Mouse (Mus musculus) liver, embryonic 13.5 days (tissue): Measurements from ENCODE around the gene Cnnm2. TPM values are rescaled to one million over a fixed set of nuclear protein-coding genes. Genes with fewer than 3 reads are reported as not detected.
"Not testable (repeated sequence)": the region's sequence is repeated elsewhere in the genome, so short reads cannot be mapped to it uniquely, and the experiment has no call there.

Source experiments
- ATAC-seq: fragments of 200-750 bp; cut with Nextera tagmentation; 2 replicates; pipeline ENCODE4 v1.8.0; 2017; ENCODE audit warnings: low read depth, mild to moderate bottlenecking, moderate number of reproducible peaks, moderate library complexity
- DNase-seq: peaks from one replicate; pipeline ENCODE4 v3.0.0; 2022
- H3K27ac ChIP-seq: fragments of 300-500 bp; sonication (generic); 2 replicates; pipeline ENCODE4 v1.5.1; 2015; ENCODE audit warnings: moderate library complexity, mild to moderate bottlenecking, inconsistent platforms
- H3K27me3 ChIP-seq: fragments of 300-500 bp; sonication (generic); 2 replicates; pipeline ENCODE4 v1.6.1; 2015; ENCODE audit warnings: mild to moderate bottlenecking, inconsistent platforms
- H3K36me3 ChIP-seq: fragments of 300-500 bp; sonication (generic); 2 replicates; pipeline ENCODE4 v1.6.1; 2015; ENCODE audit warnings: mild to moderate bottlenecking, inconsistent platforms
- H3K4me1 ChIP-seq: fragments of 300-500 bp; sonication (generic); replicated peaks from 2 replicates; pipeline ENCODE4 v1.6.1; 2015; ENCODE audit warnings: inconsistent platforms
- H3K4me2 ChIP-seq: fragments of 300-500 bp; sonication (generic); 2 replicates; pipeline ENCODE4 v1.6.1; 2015; ENCODE audit warnings: inconsistent platforms, mild to moderate bottlenecking, moderate library complexity
- H3K4me3 ChIP-seq: fragments of 300-500 bp; sonication (generic); replicated peaks from 2 replicates; pipeline ENCODE4 v1.5.1; 2015; ENCODE audit warnings: mild to moderate bottlenecking, inconsistent platforms
- H3K9ac ChIP-seq: fragments of 300-500 bp; sonication (generic); 2 replicates; pipeline ENCODE4 v1.6.1; 2015; ENCODE audit warnings: mild to moderate bottlenecking, inconsistent platforms
- H3K9me3 ChIP-seq: fragments of 300-500 bp; sonication (generic); replicated peaks from 2 replicates; pipeline ENCODE4 v1.6.1; 2016; ENCODE audit warnings: inconsistent platforms
- WGBS: fragments of 180-500 bp; shearing (Covaris S2); methylation state at CpG from one replicate; pipeline ENCODE4 v1.1.7; 2015; ENCODE audit not compliant: insufficient replicate concordance; 5-methylcytosine and 5-hydroxymethylcytosine counted together
- polyA plus RNA-seq: library from polyadenylated mRNA; unstranded; fragments of >200 nt; fragmentation: Nextera tagmentation; extraction: Ambion mirVana; gene quantifications from 2 replicates; pipeline ENCODE4 v1.2.1, GENCODE M21; 2015

Gene Cnnm2
- polyA plus RNA-seq, 1 experiment from 2014 or later, result 1.2 TPM

DNA sequence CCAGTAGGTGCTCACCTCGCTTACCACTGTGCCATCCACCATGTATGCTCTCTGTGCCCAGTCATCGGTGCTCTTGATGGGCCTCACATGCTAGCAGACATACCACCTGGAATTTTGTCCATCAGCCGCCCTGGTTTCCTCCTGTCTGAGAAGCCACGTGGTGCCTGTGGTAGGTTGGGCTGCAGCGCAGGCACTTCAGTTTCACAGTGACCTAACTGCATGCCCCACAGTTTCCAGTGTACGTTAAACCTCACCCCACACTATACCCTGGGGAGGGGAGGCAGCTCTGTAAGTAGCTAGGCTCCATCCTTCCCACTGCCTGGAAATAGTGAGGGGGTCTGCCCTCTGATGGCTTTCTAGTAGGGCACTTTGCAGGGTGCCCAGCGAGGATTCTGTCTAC is 27.8 kb upstream of the Cnnm2 start:
- Histone ChIP-seq H3K4me2 (no peak overlapping the region), H3K4me3 (no peak overlapping the region), H3K9me3 (no peaks in the 10 kb centered on the region), H3K36me3 (peaks cover 2% of the 10 kb centered on the region; the same call in 1 of the 2 replicates), H3K9ac (no peak overlapping the region), H3K27ac (no peak overlapping the region), H3K4me1 (peaks cover 11% of the 10 kb centered on the region; the same call in 1 of the 2 replicates), H3K27me3 (no peaks in the 10 kb centered on the region)
- DNase-seq (no peak), ATAC-seq (no peak)
- 80% methylated on average over 7 of the region's 7 CpGs for WGBS

DNA sequence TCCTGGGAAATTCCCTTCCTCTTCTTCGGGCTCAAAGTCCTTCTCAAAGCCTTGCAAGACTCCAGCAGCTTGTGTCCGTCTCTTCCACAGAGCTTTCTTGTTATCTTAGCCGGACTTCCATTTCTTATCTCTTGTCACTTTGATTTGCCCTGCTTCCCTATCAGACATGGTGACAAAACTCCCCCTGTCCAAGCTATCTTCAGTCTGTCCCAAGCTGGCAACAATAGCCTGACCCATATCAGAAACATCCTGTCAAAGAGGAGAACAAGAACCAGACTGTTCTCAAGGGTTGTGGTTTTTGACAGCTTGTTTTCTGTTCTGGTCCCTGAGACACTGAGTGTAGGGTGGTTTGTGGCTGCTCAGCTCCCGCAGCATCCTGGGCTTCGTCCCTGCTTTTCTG is 26.2 kb upstream of the Cnnm2 start:
- no peak overlapping the region for H3K9ac ChIP-seq
- no peak overlapping the region for H3K4me3 ChIP-seq
- 21% methylated on average over 5 of the region's 5 CpGs for WGBS
- 0 out of 2 replicates have a peak, but pooled peaks cover 7% of the 10 kb centered on the region for H3K4me1 ChIP-seq
- no peaks in the 10 kb centered on the region for H3K9me3 ChIP-seq
- H3K36me3 ChIP-seq, result peaks cover 7% of the 10 kb centered on the region; the same call in 1 of the 2 replicates
- H3K27me3 ChIP-seq, result no peaks in the 10 kb centered on the region
- no peak for DNase-seq
- ATAC-seq, result no peak
- no peak overlapping the region for H3K27ac ChIP-seq
- H3K4me2 ChIP-seq, result no peak overlapping the region

DNA sequence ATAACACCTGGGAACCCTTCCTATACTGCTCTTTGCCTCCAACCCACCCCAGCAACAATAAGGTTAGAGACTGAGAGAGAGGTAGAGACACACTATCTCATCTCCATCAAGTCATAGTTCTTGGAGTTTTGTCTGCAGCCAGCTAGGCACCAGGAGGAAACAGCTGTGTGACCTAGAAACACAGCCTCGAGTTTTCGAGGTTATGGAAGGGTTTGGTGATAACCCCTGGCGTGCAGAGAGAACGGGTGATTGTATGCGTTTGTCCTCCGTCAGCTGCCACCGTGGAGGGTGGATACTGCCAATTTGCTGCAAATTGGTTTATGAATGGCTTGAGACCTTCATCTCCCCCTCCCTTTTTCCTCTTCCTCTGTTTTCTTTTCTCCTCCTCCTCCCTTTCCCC is 24.3 kb upstream of the Cnnm2 start:
- H3K4me2 ChIP-seq, result no peak overlapping the region
- H3K9me3 ChIP-seq, result no peaks in the 10 kb centered on the region
- ATAC-seq, result no peak
- DNase-seq, result no peak
- H3K27ac ChIP-seq, result no peak overlapping the region
- H3K27me3 ChIP-seq, result no peaks in the 10 kb centered on the region
- H3K9ac ChIP-seq, result no peak overlapping the region
- WGBS, result 50% methylated on average over 7 of the region's 7 CpGs
- H3K4me3 ChIP-seq, result no peak overlapping the region
- 0 out of 2 replicates have a peak, but pooled peaks cover 7% of the 10 kb centered on the region for H3K4me1 ChIP-seq
- peaks cover 7% of the 10 kb centered on the region; the same call in 1 of the 2 replicates for H3K36me3 ChIP-seq

DNA sequence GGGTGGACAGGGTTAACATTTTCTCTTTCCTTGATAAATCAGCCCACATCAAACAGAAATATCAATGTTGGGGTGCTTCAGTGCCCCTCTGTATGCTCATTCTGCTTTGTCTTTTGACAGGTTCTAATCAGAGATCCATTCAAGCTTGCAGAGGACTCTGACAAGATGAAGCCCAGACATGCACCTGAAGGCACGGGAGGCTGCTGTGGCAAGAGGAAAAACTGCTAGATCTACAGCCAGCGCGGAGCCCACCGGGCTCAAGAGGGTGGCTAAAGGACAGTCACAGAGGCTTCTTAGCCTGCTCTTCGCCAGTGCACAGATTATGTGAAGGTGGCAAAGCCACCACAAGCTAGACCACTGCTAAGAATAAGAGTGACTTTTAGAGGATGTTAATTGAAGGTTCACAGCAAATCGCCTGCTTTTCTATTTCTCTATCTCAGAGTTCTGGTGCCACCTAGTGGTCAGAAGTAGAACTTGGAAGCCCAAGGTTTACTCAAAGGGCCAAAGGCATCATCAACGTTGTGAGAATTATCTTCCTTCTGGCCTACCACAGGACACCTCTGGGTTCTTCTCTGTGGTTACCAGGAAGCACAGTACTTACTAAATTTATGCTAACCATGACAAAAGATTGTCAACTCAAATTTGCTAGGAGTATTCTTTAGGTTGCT is 20.9 kb upstream of the Cnnm2 start:
- Histone ChIP-seq H3K9me3 (no peaks in the 10 kb centered on the region), H3K27me3 (no peaks in the 10 kb centered on the region), H3K9ac (no peak overlapping the region), H3K4me1 (0 out of 2 replicates have a peak, but pooled peaks cover under 1% of the 10 kb centered on the region), H3K4me3 (no peak overlapping the region), H3K4me2 (no peak overlapping the region), H3K27ac (no peak overlapping the region), H3K36me3 (peaks cover 7% of the 10 kb centered on the region; the same call in 1 of the 2 replicates)
- DNase-seq, result peak; percentile 47
- peak; percentile 26; the same call in 1 of the 2 replicates for ATAC-seq
- 48% methylated on average over 7 of the region's 7 CpGs for WGBS

DNA sequence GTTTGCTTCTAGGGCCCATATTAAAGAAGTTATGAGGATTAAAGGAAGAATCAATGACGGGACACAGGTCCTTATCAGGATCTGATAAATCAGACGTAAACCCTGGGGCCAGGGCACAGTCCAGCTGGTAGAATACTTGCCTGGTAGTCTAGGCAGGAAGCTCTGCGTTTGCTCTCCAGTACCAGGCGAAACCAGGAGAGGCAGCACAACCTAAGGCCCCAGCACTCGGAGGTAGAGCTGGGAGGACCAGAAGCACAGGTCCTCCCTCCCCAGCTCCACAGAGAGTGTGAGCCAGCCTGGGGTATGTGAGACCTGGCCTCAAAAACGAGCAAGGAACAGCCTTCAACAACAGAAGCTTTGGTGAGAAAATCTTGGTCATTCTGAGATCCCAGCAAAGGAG is 19.8 kb upstream of the Cnnm2 start:
- H3K27me3 ChIP-seq, result no peaks in the 10 kb centered on the region
- no peak overlapping the region for H3K4me3 ChIP-seq
- peaks cover 7% of the 10 kb centered on the region; the same call in 1 of the 2 replicates for H3K36me3 ChIP-seq
- no peak overlapping the region for H3K4me2 ChIP-seq
- WGBS, result 37% methylated on average over 6 of the region's 6 CpGs
- no peak overlapping the region for H3K27ac ChIP-seq
- no peaks in the 10 kb centered on the region for H3K9me3 ChIP-seq
- DNase-seq (no peak), ATAC-seq (no peak)
- no peak overlapping the region for H3K9ac ChIP-seq
- H3K4me1 ChIP-seq, result no peaks in the 10 kb centered on the region

DNA sequence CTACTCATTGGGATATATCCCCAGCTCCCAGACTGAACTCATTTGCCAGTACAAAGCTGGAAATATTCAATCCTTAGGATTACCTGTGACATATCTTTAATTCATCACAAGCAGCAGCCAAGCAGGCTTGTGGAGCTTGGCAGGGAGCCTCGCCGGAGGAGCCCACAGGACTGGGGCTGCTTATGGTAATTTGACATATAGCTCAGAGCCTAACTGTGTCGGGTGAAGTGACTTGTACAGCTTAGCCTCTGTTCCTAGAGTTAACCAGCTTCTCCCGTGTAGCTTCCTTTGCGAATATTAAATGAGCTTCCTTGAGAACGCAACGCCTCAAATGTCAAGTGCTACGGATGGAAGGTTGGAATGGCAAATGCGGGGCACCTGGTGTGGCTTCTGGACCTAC is 16.7 kb upstream of the Cnnm2 start:
- no peak for DNase-seq
- Histone ChIP-seq H3K4me3 (no peak overlapping the region), H3K36me3 (no peaks in the 10 kb centered on the region), H3K9ac (no peak overlapping the region), H3K27me3 (no peaks in the 10 kb centered on the region), H3K4me2 (no peak overlapping the region), H3K27ac (no peak overlapping the region), H3K4me1 (no peaks in the 10 kb centered on the region), H3K9me3 (no peaks in the 10 kb centered on the region)
- WGBS, result 71% methylated on average over 9 of the region's 9 CpGs
- no peak for ATAC-seq

DNA sequence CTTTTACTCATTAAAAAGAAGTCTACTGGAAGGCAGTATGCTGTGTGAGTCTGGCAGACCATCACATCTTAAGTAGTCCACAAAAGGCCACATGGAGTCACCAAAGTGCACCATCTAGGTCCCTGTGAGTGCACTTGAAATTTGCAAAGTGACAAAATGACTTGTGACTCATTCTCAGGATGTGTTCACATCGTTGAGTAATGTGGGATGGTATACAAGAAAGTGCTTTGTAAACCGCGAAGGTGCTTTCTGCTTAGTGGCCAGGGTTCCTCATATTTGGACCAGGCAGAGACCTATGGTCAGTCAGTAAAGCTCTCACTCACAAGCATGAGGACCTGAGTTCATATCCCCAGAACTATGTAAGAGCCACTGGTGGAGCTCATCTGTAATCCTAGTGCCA is 13.6 kb upstream of the Cnnm2 start:
- no peak overlapping the region for H3K4me2 ChIP-seq
- WGBS, result 64% methylated on average over 3 of the region's 3 CpGs
- H3K9me3 ChIP-seq, result no peaks in the 10 kb centered on the region
- DNase-seq (no peak), ATAC-seq (no peak)
- H3K4me3 ChIP-seq, result no peak overlapping the region
- H3K27ac ChIP-seq, result no peak overlapping the region
- H3K9ac ChIP-seq, result no peak overlapping the region
- no peaks in the 10 kb centered on the region for H3K4me1 ChIP-seq
- H3K36me3 ChIP-seq, result no peaks in the 10 kb centered on the region
- 0 out of 2 replicates have a peak, but pooled peaks cover 4% of the 10 kb centered on the region for H3K27me3 ChIP-seq

DNA sequence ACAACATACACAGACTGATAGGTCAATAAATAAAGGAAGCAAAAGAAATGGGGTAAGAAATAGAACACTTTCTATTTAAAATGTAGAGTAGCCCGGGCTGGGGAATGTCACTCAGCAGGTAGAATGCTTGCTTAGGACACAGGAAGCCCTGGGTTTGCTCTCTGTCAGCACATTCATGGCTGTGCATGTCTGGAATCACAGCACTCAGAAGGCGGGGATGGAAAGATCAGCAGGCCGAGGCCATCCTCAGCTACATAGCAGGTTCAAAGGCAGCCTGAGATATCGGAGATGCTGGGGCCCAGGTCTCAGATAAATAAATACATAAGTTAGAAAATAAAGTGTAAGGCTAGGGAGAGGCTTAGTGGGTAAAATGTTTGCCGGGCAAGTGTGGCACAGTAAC is 9.2 kb upstream of the Cnnm2 start:
- no peak for DNase-seq
- ATAC-seq, result no peak
- Histone ChIP-seq H3K9me3 (no peaks in the 10 kb centered on the region), H3K4me1 (no peaks in the 10 kb centered on the region), H3K27me3 (peaks cover 10% of the 10 kb centered on the region; the same call in 1 of the 2 replicates), H3K9ac (no peak overlapping the region), H3K4me2 (no peak overlapping the region), H3K4me3 (no peak overlapping the region), H3K36me3 (no peaks in the 10 kb centered on the region), H3K27ac (no peak overlapping the region)
- WGBS, result 74% methylated on average over 5 of the region's 5 CpGs

DNA sequence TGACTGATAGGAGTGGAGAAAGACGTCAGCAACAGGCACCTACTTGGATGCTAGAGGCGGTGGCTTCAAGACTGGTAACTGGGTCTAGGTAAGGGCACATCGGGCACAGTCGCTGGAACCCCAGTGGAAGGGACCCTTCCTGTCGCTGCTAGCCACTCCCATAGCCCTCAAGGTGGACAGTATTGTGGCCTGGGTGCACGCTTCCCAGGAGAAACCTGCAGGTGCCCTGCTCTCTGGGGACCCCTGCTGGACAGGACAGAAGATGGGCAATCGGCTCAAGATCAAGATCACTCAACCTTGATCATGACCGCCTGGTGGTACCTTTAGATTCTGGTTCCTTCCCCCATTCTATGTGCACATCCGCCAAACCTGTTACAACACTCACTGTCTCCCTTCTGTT is 6.3 kb upstream of the Cnnm2 start:
- ATAC-seq, result no peak
- H3K9ac ChIP-seq, result no peak overlapping the region
- WGBS, result 41% methylated on average over 9 of the region's 9 CpGs

DNA sequence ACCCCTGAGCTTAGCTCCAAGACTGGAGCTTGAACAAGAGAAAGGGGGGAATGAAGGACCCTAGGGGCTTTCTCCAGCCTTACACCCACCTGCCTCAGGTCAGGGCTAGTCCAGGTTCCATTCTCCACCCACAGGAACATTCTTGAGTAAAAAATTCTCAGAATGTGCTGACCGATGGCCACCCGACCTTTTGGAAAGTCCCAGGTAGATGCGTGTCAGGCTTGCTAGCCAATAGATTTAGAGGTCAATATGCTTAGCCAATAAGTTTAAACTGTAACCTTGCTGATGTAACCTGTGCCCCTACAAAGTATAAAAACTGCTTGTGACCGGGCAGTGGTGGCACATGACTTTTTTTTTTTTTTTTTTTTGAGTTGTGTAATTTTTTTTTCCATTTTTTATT is 5.2 kb upstream of the Cnnm2 start:
- Histone ChIP-seq H3K27me3 (peaks cover 25% of the 10 kb centered on the region), H3K9ac (no peak overlapping the region), H3K4me2 (no peak overlapping the region), H3K4me3 (no peak overlapping the region), H3K36me3 (no peaks in the 10 kb centered on the region), H3K27ac (no peak overlapping the region), H3K4me1 (peaks cover 6% of the 10 kb centered on the region; the same call in 1 of the 2 replicates), H3K9me3 (no peaks in the 10 kb centered on the region)
- ATAC-seq (no peak), DNase-seq (no peak)
- WGBS, result 71% methylated on average over 4 of the region's 4 CpGs

More for the DNA sequence above, 6.3 kb upstream of the Cnnm2 start:
- Histone ChIP-seq H3K9me3 (no peaks in the 10 kb centered on the region), H3K36me3 (no peaks in the 10 kb centered on the region), H3K4me2 (no peak overlapping the region), H3K27ac (no peak overlapping the region), H3K4me3 (no peak overlapping the region), H3K4me1 (no peaks in the 10 kb centered on the region), H3K27me3 (peaks cover 30% of the 10 kb centered on the region)
- DNase-seq, result peak; percentile 29

DNA sequence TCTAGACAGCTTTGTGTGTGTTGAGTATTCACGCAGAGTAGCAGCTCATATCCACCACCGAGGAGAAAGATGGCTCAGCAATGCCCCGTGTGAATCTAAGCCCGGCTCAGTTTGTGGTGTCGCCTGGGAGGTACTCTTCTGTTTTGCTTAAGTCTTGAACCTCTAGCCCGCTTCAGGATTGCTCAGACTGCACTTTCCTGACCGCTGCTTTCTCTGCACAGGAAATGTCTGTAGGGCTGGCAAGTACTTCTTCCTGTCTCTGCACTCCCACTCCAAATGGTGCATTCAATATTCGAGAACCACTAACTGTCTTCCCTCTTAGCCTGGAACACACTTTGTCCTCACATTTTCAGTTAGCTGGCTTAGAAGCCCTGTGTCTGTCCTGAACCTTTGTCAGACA is 2.3 kb upstream of the Cnnm2 start:
- H3K27me3 ChIP-seq, result peaks cover 48% of the 10 kb centered on the region
- H3K27ac ChIP-seq, result no peak overlapping the region
- H3K36me3 ChIP-seq, result no peaks in the 10 kb centered on the region
- peaks cover 28% of the 10 kb centered on the region for H3K4me1 ChIP-seq
- no peak overlapping the region for H3K4me2 ChIP-seq
- WGBS, result 20% methylated on average over 8 of the region's 8 CpGs
- no peak overlapping the region for H3K9ac ChIP-seq
- ATAC-seq, result no peak
- no peak overlapping the region for H3K4me3 ChIP-seq
- H3K9me3 ChIP-seq, result no peaks in the 10 kb centered on the region
- DNase-seq, result no peak

DNA sequence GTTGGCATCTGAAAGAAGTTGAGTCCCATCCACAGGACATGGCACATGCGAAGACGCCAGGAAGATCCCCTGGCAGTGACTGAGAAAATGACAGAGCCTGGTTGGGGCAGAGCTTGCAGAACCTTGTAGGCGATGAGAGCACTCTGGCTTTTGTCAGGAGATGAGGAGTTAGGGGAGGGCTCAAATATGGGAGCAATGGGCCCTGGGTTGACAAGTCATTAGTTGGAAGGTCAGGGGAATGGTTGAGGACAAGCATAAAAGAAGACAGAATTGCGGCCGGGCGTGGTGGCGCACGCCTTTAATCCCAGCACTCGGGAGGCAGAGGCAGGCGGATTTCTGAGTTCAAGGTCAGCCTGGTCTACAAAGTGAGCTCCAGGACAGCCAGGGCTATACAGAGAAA is 1.5 kb upstream of the Cnnm2 start:
- not testable (repeated sequence) for ATAC-seq, H3K27ac ChIP-seq, H3K36me3 ChIP-seq, H3K4me2 ChIP-seq, H3K9me3 ChIP-seq, DNase-seq, H3K9ac ChIP-seq, H3K4me3 ChIP-seq
- Histone ChIP-seq H3K27me3 (peaks cover 56% of the 10 kb centered on the region), H3K4me1 (peaks cover 36% of the 10 kb centered on the region)
- WGBS, result 81% methylated on average over 10 of the region's 10 CpGs
